Mouse (Mus musculus): ENCODE measurements around the gene Cdca4.

- TF ChIP-seq CTCF (IDR thresholded peaks at IDR 0.05; ENCODE audit: low read depth) (peak; percentile 27; the same call in 1 of the 2 replicates), EP300 (IDR thresholded peaks at IDR 0.05; ENCODE audit: low read depth) (no peak)
These were observed 27.1 kb upstream of the Cdca4 start for GRCm38 (mm10) chr12:112856338-112856737.

All from liver, postnatal 0 days (tissue).